Mouse (Mus musculus): ENCODE data around the gene Krtap13.
"Not testable (repeated sequence)": the region's sequence is repeated elsewhere in the genome, so short reads cannot be mapped to it uniquely, and the experiment has no call there.

- TF ChIP-seq CTCF, EP300 (IDR thresholded peaks at IDR 0.05; ENCODE audit: low read depth): not testable (repeated sequence)
Observed at GRCm38 (mm10) chr16:88751535-88751934, at the start of gene Krtap13.
